13 mouse cellular contexts compared by ENCODE assay signal in genomic region chr11:35639428-35639827, GRCm38 (mm10).
DNase-seq lines count a peak whose midpoint lies in the region; ATAC-seq and TF ChIP-seq lines count a peak whose summit lies in the region.
"Had no signal": no experiment of that assay in that cellular context is flagged by ENCODE, and none has a peak within 500 bp of the region (broad histone marks: within the 10 kb centered on the region; RNA-seq: fewer than 3 reads in every experiment).

No protein-coding gene starts in this region.

- H3K27me3 ChIP-seq in hindbrain, postnatal 0 days (ENCODE audit: insufficient read depth, low read length), result no peaks in the 10 kb centered on the region
- H3K27me3 ChIP-seq: limb, embryonic 12.5 days had no signal

- peak overlapping the region; percentile 32; the same call in 1 of the 2 replicates for H3K27ac ChIP-seq in hindbrain, postnatal 0 days
- H3K27ac ChIP-seq: limb, embryonic 12.5 days had no signal

- H3K9me3 ChIP-seq in hindbrain, postnatal 0 days (ENCODE audit: low read length), result no peaks in the 10 kb centered on the region
- H3K9me3 ChIP-seq: limb, embryonic 12.5 days had no signal

- peak overlapping the region; percentile 10; the same call in 1 of the 2 replicates for H3K4me2 ChIP-seq in hindbrain, postnatal 0 days (ENCODE audit: low read depth, low read length)
- H3K4me2 ChIP-seq: limb, embryonic 12.5 days had no signal

- no peak overlapping the region for H3K4me3 ChIP-seq in hindbrain, postnatal 0 days (ENCODE audit: low read length)
- H3K4me3 ChIP-seq: limb, embryonic 12.5 days had no signal

- no peak overlapping the region for H3K9ac ChIP-seq in hindbrain, postnatal 0 days (replicated peaks; ENCODE audit: low read length)
- H3K9ac ChIP-seq: limb, embryonic 12.5 days had no signal

- peak; percentile 79 for ATAC-seq in hindbrain, postnatal 0 days

- 0 out of 2 replicates have a peak, but pooled peaks cover 9% of the 10 kb centered on the region for H3K4me1 ChIP-seq in hindbrain, postnatal 0 days (ENCODE audit: insufficient read depth, low read length)

- DNase-seq in layer of hippocampus, adult 9-11 months, result peak; percentile 26
- DNase-seq in layer of hippocampus, postnatal 25 days (ENCODE audit: extremely low spot score in 1 of 2, low spot score in 1 of 2), result no peak
- DNase-seq in embryo, embryonic 10.5 days (ENCODE audit: low spot score), result peak; percentile 75
- DNase-seq in hindbrain, postnatal 0 days (ENCODE audit: low spot score), result peak; percentile 63
- peak; percentile 30 for DNase-seq in retina, embryonic 14.5 days (ENCODE audit: low spot score)
- DNase-seq in lung, postnatal 36 days, result no peak
- no peak for DNase-seq in testis, postnatal 14 days (ENCODE audit: low spot score)
- no peak for DNase-seq in urinary bladder, postnatal 25 days (ENCODE audit: low spot score)
- DNase-seq: adrenal gland, postnatal 10 days; cerebellum, adult 8-10 months; kidney, postnatal 10 days; lung, postnatal 14 days had no signal

- TF ChIP-seq CTCF in hindbrain, postnatal 0 days (IDR thresholded peaks at IDR 0.05; ENCODE audit: low read depth), result no peak

- H3K36me3 ChIP-seq in hindbrain, postnatal 0 days (ENCODE audit: insufficient read depth, low read length), result no peaks in the 10 kb centered on the region

- WGBS in hindbrain, postnatal 0 days, result 14% methylated on average over 11 of the region's 11 CpGs

Comparison
In these comparisons a context has a peak if more than half of its experiments do, and no peak if none do; other contexts are left out.
1. DNase-seq: peak in layer of hippocampus, adult 9-11 months (single experiment), embryo, embryonic 10.5 days (single experiment), hindbrain, postnatal 0 days (single experiment) and retina, embryonic 14.5 days (single experiment); none in layer of hippocampus, postnatal 25 days (0 of 2), lung, postnatal 36 days (single experiment), testis, postnatal 14 days (single experiment) and urinary bladder, postnatal 25 days (single experiment).